Mouse (Mus musculus) T-helper 17 cell (primary cell): ENCODE measurements at regions not wholly inside any gene's neighbourhood (a gene's known extent, or its start where the extent isn't known, plus 50 kb on each side); places are given as distances from the start of the nearest gene placed in this dataset.

Source experiments
- in situ Hi-C, 2 experiments: fragments of 300-600 bp; cut with MboI, MseI; formaldehyde crosslinking; loops; 1 replicate in 1 of 2; 2 replicates in 1 of 2; pipeline ENCODE4 v1.15.1; 2025; ENCODE audit warnings: high pct_unique_total_duplicates in 2 of 2

DNA sequence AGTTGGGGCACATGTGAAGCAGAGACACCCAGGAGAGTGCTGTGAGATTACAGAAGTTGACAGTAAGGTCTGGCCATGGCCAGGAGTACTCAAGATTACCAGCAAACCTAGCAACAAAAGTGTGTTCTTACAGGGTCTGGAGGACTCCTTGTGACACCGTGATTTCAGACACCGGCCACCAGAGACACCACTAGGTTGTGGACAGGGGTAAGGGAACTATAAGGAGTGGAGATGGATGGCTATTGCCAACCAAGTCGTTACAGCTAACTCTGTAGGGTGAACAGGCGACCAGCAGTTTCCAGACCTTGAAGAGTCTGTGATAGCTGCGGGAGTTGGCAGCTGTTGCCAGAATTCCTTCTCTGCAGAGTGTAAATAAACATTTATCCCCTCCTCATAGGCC is 54.4 kb upstream of the Cnih3 start:
- in situ Hi-C loops = loop anchor here in 1 of 2 experiments (10.0 kb wide), 1 partner anchor 487 kb away; no protein-coding TSS in a partner anchor

DNA sequence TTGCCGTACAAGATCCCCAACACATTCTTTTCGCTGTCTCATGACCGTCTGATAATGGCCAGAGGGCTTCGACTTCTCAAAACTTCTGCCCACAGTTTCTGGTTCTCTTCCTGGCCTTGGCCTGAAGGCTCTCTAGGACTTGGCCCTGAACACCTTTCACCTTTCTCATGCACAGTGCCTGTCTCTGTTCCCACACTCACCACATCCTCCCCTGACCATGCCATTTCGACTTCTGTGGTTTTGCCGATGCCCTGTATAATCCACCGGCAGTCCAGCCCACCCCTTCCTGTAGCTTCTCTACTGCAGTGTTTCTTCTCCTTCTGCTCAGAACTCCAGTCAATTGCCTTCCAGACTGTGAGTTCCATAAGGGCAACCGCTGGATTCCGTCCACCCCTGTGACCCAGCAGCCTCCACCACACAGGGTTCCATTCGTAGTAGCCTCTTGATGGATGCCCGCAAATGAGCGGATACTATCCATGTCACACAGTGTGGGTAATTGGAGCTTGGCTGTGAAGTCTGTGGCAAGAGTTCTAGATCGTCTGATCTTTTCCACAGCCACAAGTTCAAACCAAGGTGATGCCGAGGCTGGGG is 53.3 kb upstream of the Cnih3 start:
- in situ Hi-C loops = loop anchor here in 1 of 2 experiments (10.0 kb wide), 1 partner anchor 486 kb away; no protein-coding TSS in a partner anchor

DNA sequence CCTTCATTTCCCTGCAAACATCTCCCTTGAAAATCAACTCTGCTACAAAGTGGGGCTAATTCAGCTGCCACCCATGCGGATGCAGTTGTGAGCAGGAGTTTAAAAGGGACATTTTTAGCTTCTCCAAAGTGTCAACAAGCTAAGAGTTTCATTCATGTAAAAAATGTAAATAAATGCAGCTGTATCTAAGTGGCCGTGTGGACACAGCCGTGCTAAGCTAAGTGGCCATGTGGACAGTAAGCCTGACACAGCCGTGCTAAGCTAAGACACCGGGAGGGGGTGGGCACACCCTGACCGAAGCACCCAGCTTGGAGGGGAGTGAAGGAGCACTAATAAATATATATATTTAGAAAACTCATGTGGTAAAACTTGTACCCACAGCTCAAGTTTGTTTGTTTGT is 52.6 kb upstream of the Cnih3 start:
- in situ Hi-C loops = loop anchor here in 1 of 2 experiments (10.0 kb wide), 1 partner anchor 485 kb away; no protein-coding TSS in a partner anchor

DNA sequence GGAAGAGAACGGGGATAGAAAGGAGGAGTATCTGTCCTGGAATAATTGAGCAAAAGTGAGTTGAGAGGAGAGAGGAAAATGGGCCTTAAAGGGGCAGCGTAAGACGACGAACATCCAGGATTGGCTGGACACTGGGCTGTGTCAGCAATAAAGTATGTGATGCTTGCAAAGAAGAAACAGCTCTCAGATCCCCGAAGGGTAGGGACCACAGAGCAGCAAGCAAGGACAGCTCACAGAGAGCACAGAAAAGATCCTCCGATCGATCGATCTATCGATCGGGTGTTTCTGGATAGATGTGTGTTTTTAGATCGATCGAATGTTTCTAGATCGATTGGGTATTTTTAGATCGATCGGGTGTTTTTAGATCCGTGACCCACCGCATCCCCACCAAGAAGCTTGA is 50.3 kb upstream of the Cnih3 start:
- in situ Hi-C loops = no loop called here
